Mouse (Mus musculus): ENCODE measurements around the gene Gkn1.

The Gkn1 gene

GRCm38 (mm10) chr6:87335091-87335934 lies 15.4 kb downstream of the Gkn1 start, which contains the start of gene Antxr1:
TSS of gene Antxr1 (minus strand) at chr6:87335821.
- TF ChIP-seq GATA4 (IDR thresholded peaks at IDR 0.05; ENCODE audit: insufficient replicate concordance, low read length), result no peak

- TF ChIP-seq GATA4 (IDR thresholded peaks at IDR 0.05; ENCODE audit: insufficient replicate concordance, low read length), result no peak
These were observed 16.2 kb downstream of the Gkn1 start for GRCm38 (mm10) chr6:87334361-87335090.

GRCm38 (mm10) chr6:87332380-87332779 lies 18.4 kb downstream of the Gkn1 start:
- no peak for TF ChIP-seq GATA4 (IDR thresholded peaks at IDR 0.05; ENCODE audit: insufficient replicate concordance, low read length)

- TF ChIP-seq GATA4 (IDR thresholded peaks at IDR 0.05; ENCODE audit: insufficient replicate concordance, low read length), result no peak
These were observed 22.2 kb downstream of the Gkn1 start for GRCm38 (mm10) chr6:87328265-87329173.

GRCm38 (mm10) chr6:87326932-87327331 lies 23.8 kb downstream of the Gkn1 start:
- TF ChIP-seq GATA4 (IDR thresholded peaks at IDR 0.05; ENCODE audit: insufficient replicate concordance, low read length), result no peak

GRCm38 (mm10) chr6:87323381-87323780 lies 27.4 kb downstream of the Gkn1 start:
- TF ChIP-seq GATA4 (IDR thresholded peaks at IDR 0.05; ENCODE audit: insufficient replicate concordance, low read length), result no peak

- TF ChIP-seq GATA4 (IDR thresholded peaks at IDR 0.05; ENCODE audit: insufficient replicate concordance, low read length), result no peak
These were observed 32.1 kb downstream of the Gkn1 start for GRCm38 (mm10) chr6:87318651-87319050.

GRCm38 (mm10) chr6:87316966-87317365 lies 33.8 kb downstream of the Gkn1 start:
- no peak for TF ChIP-seq GATA4 (IDR thresholded peaks at IDR 0.05; ENCODE audit: insufficient replicate concordance, low read length)

GRCm38 (mm10) chr6:87312761-87313160 lies 38.0 kb downstream of the Gkn1 start:
- no peak for TF ChIP-seq GATA4 (IDR thresholded peaks at IDR 0.05; ENCODE audit: insufficient replicate concordance, low read length)

- TF ChIP-seq GATA4 (IDR thresholded peaks at IDR 0.05; ENCODE audit: insufficient replicate concordance, low read length), result no peak
These were observed 46.3 kb downstream of the Gkn1 start for GRCm38 (mm10) chr6:87304486-87304885.

GRCm38 (mm10) chr6:87302746-87303145 lies 48.0 kb downstream of the Gkn1 start:
- TF ChIP-seq GATA4 (IDR thresholded peaks at IDR 0.05; ENCODE audit: insufficient replicate concordance, low read length), result no peak

GRCm38 (mm10) chr6:87301991-87302390 lies 48.8 kb downstream of the Gkn1 start:
- no peak for TF ChIP-seq GATA4 (IDR thresholded peaks at IDR 0.05; ENCODE audit: insufficient replicate concordance, low read length)
